Mouse (Mus musculus): ENCODE measurements around the gene Sfr1.

Gene Sfr1

GRCm38 (mm10) chr19:47724903-47725302 is 6.6 kb upstream of the Sfr1 start:
- no peak for TF ChIP-seq GATA4 (IDR thresholded peaks at IDR 0.05; ENCODE audit: insufficient replicate concordance, low read length)

GRCm38 (mm10) chr19:47725643-47726140 is 5.8 kb upstream of the Sfr1 start:
- TF ChIP-seq GATA4 (IDR thresholded peaks at IDR 0.05; ENCODE audit: insufficient replicate concordance, low read length), result no peak

- TF ChIP-seq GATA4 (IDR thresholded peaks at IDR 0.05; ENCODE audit: insufficient replicate concordance, low read length), result no peak
These were observed 801 bp upstream of the Sfr1 start for GRCm38 (mm10) chr19:47730691-47731070.

- TF ChIP-seq GATA4 (IDR thresholded peaks at IDR 0.05; ENCODE audit: insufficient replicate concordance, low read length), result no peak
These were observed 449 bp downstream of the Sfr1 start for GRCm38 (mm10) chr19:47731931-47732330.

GRCm38 (mm10) chr19:47747072-47747471 is 15.6 kb downstream of the Sfr1 start:
- TF ChIP-seq GATA4 (IDR thresholded peaks at IDR 0.05; ENCODE audit: insufficient replicate concordance, low read length), result no peak

- no peak for TF ChIP-seq GATA4 (IDR thresholded peaks at IDR 0.05; ENCODE audit: insufficient replicate concordance, low read length)
These were observed 17.5 kb downstream of the Sfr1 start for GRCm38 (mm10) chr19:47748950-47749349.

GRCm38 (mm10) chr19:47750391-47750790 is 18.9 kb downstream of the Sfr1 start:
- TF ChIP-seq GATA4 (IDR thresholded peaks at IDR 0.05; ENCODE audit: insufficient replicate concordance, low read length), result no peak

- TF ChIP-seq GATA4 (IDR thresholded peaks at IDR 0.05; ENCODE audit: insufficient replicate concordance, low read length), result no peak
These were observed 21.0 kb downstream of the Sfr1 start for GRCm38 (mm10) chr19:47752456-47752855.

GRCm38 (mm10) chr19:47753921-47754320 is 22.4 kb downstream of the Sfr1 start:
- no peak for TF ChIP-seq GATA4 (IDR thresholded peaks at IDR 0.05; ENCODE audit: insufficient replicate concordance, low read length)

GRCm38 (mm10) chr19:47754931-47755330 is 23.4 kb downstream of the Sfr1 start:
- no peak for TF ChIP-seq GATA4 (IDR thresholded peaks at IDR 0.05; ENCODE audit: insufficient replicate concordance, low read length)

GRCm38 (mm10) chr19:47755625-47756024 is 24.1 kb downstream of the Sfr1 start:
- TF ChIP-seq GATA4 (IDR thresholded peaks at IDR 0.05; ENCODE audit: insufficient replicate concordance, low read length), result no peak

GRCm38 (mm10) chr19:47777847-47778246 is 46.4 kb downstream of the Sfr1 start:
- TF ChIP-seq GATA4 (IDR thresholded peaks at IDR 0.05; ENCODE audit: insufficient replicate concordance, low read length), result no peak

- no peak for TF ChIP-seq GATA4 (IDR thresholded peaks at IDR 0.05; ENCODE audit: insufficient replicate concordance, low read length)
These were observed 48.7 kb downstream of the Sfr1 start for GRCm38 (mm10) chr19:47780145-47780544.

GRCm38 (mm10) chr19:47780972-47781371 is 49.5 kb downstream of the Sfr1 start:
- no peak for TF ChIP-seq GATA4 (IDR thresholded peaks at IDR 0.05; ENCODE audit: insufficient replicate concordance, low read length)

GRCm38 (mm10) chr19:47783898-47784297 is 52.4 kb downstream of the Sfr1 start:
- no peak for TF ChIP-seq GATA4 (IDR thresholded peaks at IDR 0.05; ENCODE audit: insufficient replicate concordance, low read length)

Measured in liver, adult (tissue).